Mouse (Mus musculus): ENCODE results near the gene Alg3. TPM values are rescaled to one million over a fixed set of nuclear protein-coding genes. Genes with fewer than 3 reads are reported as not detected.

Alg3 gene
- polyA plus RNA-seq, 1 experiment from 2014 or later = 32.4 TPM

MicroRNAs encoded within 50 kb of the gene (microRNA counts, 519-probe panel; counts per million panel counts)
- microRNA mmu-miR-1224 = 4,212 counts per million, percentile 37 among the panel's probes with 10 or more counts

Small RNAs within 50 kb of the gene (microRNA-seq; reads per million reads assigned to microRNA genes)
- gene Mir1224 = not detected

Other genes with a start within 250 kb of the Alg3 start
- 86.0 and 94.9 TPM in 2 replicates for gene Abcc5, start 185.3 kb downstream of the Alg3 start, polyA plus RNA-seq (2016; fragmentation: Nextera tagmentation; extraction: Ambion mirVana)
- 89.6 and 94.4 TPM in 2 replicates for gene Eif2b5, start 112.9 kb downstream of the Alg3 start, polyA plus RNA-seq (2016; fragmentation: Nextera tagmentation; extraction: Ambion mirVana)
- gene Dvl3, start 94.8 kb downstream of the Alg3 start, polyA plus RNA-seq (2016; fragmentation: Nextera tagmentation; extraction: Ambion mirVana) = 31.1 and 34.1 TPM in 2 replicates
- gene Ap2m1, start 76.3 kb downstream of the Alg3 start, polyA plus RNA-seq (2016; fragmentation: Nextera tagmentation; extraction: Ambion mirVana) = 487 and 490 TPM in 2 replicates
- 55.2 and 55.4 TPM in 2 replicates for gene Abcf3, start 63.2 kb downstream of the Alg3 start, polyA plus RNA-seq (2016; fragmentation: Nextera tagmentation; extraction: Ambion mirVana)
- gene Vwa5b2, start 22.3 kb downstream of the Alg3 start, polyA plus RNA-seq (2016; fragmentation: Nextera tagmentation; extraction: Ambion mirVana) = 0.43 and 0.53 TPM in 2 replicates
- gene Eef1akmt4, start 142 bp downstream of the Alg3 start, polyA plus RNA-seq (2016; fragmentation: Nextera tagmentation; extraction: Ambion mirVana) = 16.3 and 20.1 TPM in 2 replicates
- gene Gm49333, start 125 bp downstream of the Alg3 start, polyA plus RNA-seq (2016; fragmentation: Nextera tagmentation; extraction: Ambion mirVana) = 0.62 TPM in 1 of 2 replicates, not detected in the other
- gene Camk2n2, start 9.6 kb upstream of the Alg3 start, polyA plus RNA-seq (2016; fragmentation: Nextera tagmentation; extraction: Ambion mirVana) = 0.43 and 0.58 TPM in 2 replicates
- gene Ece2, start 18.1 kb upstream of the Alg3 start, polyA plus RNA-seq (2016; fragmentation: Nextera tagmentation; extraction: Ambion mirVana) = 0.55 and 1.2 TPM in 2 replicates
- gene Psmd2, start 39.9 kb upstream of the Alg3 start, polyA plus RNA-seq (2016; fragmentation: Nextera tagmentation; extraction: Ambion mirVana) = 286 and 288 TPM in 2 replicates
- 169 and 179 TPM in 2 replicates for gene Eif4g1, start 56.6 kb upstream of the Alg3 start, polyA plus RNA-seq (2016; fragmentation: Nextera tagmentation; extraction: Ambion mirVana)
- 4.0 and 5.2 TPM in 2 replicates for gene Fam131a, start 81.5 kb upstream of the Alg3 start, polyA plus RNA-seq (2016; fragmentation: Nextera tagmentation; extraction: Ambion mirVana)
- 45.0 and 50.5 TPM in 2 replicates for gene Polr2h, start 105.9 kb upstream of the Alg3 start, polyA plus RNA-seq (2016; fragmentation: Nextera tagmentation; extraction: Ambion mirVana)
- gene Clcn2, start 106.0 kb upstream of the Alg3 start, polyA plus RNA-seq (2016; fragmentation: Nextera tagmentation; extraction: Ambion mirVana) = 6.2 and 7.0 TPM in 2 replicates
- gene Chrd, start 121.4 kb upstream of the Alg3 start, polyA plus RNA-seq (2016; fragmentation: Nextera tagmentation; extraction: Ambion mirVana) = 0.54 and 0.94 TPM in 2 replicates
- 0.14 and 0.22 TPM in 2 replicates for gene Thpo, start 122.8 kb upstream of the Alg3 start, polyA plus RNA-seq (2016; fragmentation: Nextera tagmentation; extraction: Ambion mirVana)